ENCODE assay signal across 9 mouse cellular contexts in genomic region chr11:87974477-87975181, GRCm38 (mm10). TPM values are rescaled to one million over a fixed set of nuclear protein-coding genes. Genes with fewer than 3 reads are reported as not detected.
DNase-seq lines count a peak whose midpoint lies in the region; ATAC-seq and TF ChIP-seq lines count a peak whose summit lies in the region.
"Had no signal": no experiment of that assay in that cellular context is flagged by ENCODE, and none has a peak within 500 bp of the region (broad histone marks: within the 10 kb centered on the region; RNA-seq: fewer than 3 reads in every experiment).

No protein-coding gene starts in this region.

- H3K9ac ChIP-seq in forebrain, embryonic 15.5 days (replicated peaks), result no peak overlapping the region
- no peak overlapping the region for H3K9ac ChIP-seq in hindbrain, embryonic 12.5 days

- no peak for TF ChIP-seq POLR2A in brain, embryonic 14.5 days (IDR thresholded peaks at IDR 0.05; ENCODE audit: borderline replicate concordance, extremely low read depth, insufficient read depth, insufficient read length, poor library complexity, severe bottlenecking)

- no peaks in the 10 kb centered on the region for H3K9me3 ChIP-seq in forebrain, embryonic 15.5 days
- H3K9me3 ChIP-seq in hindbrain, embryonic 12.5 days (replicated peaks), result no peaks in the 10 kb centered on the region

- H3K4me1 ChIP-seq in forebrain, embryonic 15.5 days, result peaks cover 5% of the 10 kb centered on the region
- H3K4me1 ChIP-seq in hindbrain, embryonic 12.5 days, result peaks cover 10% of the 10 kb centered on the region

- no peak overlapping the region for H3K4me3 ChIP-seq in forebrain, embryonic 15.5 days
- no peak overlapping the region for H3K4me3 ChIP-seq in hindbrain, embryonic 12.5 days

- ATAC-seq in forebrain, embryonic 15.5 days (replicated peaks), result peak; percentile 66
- ATAC-seq in hindbrain, embryonic 12.5 days (ENCODE audit: low FRiP score), result peak; percentile 60; the same call in 1 of the 2 replicates
- ATAC-seq in erythroid progenitor cell, adult 5-6 weeks (replicated peaks; ENCODE audit: low FRiP score, poor library complexity, severe bottlenecking), result no peak

- H3K27me3 ChIP-seq in forebrain, embryonic 15.5 days, result no peaks in the 10 kb centered on the region
- H3K27me3 ChIP-seq in hindbrain, embryonic 12.5 days, result no peaks in the 10 kb centered on the region

- no peak overlapping the region for H3K27ac ChIP-seq in forebrain, embryonic 15.5 days (replicated peaks)
- H3K27ac ChIP-seq in hindbrain, embryonic 12.5 days, result no peak overlapping the region

- peaks cover 21% of the 10 kb centered on the region for H3K36me3 ChIP-seq in forebrain, embryonic 15.5 days
- peaks cover 24% of the 10 kb centered on the region for H3K36me3 ChIP-seq in hindbrain, embryonic 12.5 days

- WGBS in forebrain, embryonic 15.5 days, result 16% methylated on average over 11 of the region's 11 CpGs
- 19% methylated on average over 11 of the region's 11 CpGs for WGBS in hindbrain, embryonic 12.5 days

- H3K4me2 ChIP-seq in forebrain, embryonic 15.5 days (replicated peaks), result no peak overlapping the region
- no peak overlapping the region for H3K4me2 ChIP-seq in hindbrain, embryonic 12.5 days (replicated peaks)

- peak; percentile 75 for DNase-seq in MN1 (ENCODE audit: low spot score)
- peak; percentile 91 for DNase-seq in brain, embryonic 14.5 days (ENCODE audit: low read depth)
- peak; percentile 65 to 82 for DNase-seq in layer of hippocampus, postnatal 14 days (ENCODE audit: low spot score in 2 of 2)
- DNase-seq in lung, postnatal 25 days (ENCODE audit: low spot score), result peak; percentile 51
- DNase-seq in retina, postnatal 1 day, result peak; percentile 84

- peak; percentile 84 for TF ChIP-seq CTCF in brain, embryonic 14.5 days (IDR thresholded peaks at IDR 0.05; ENCODE audit: borderline replicate concordance, extremely low read depth, insufficient read depth, insufficient read length)

RNA-seq across cellular contexts. Expression of gene Dynll2, which starts 12.7 kb away (rescaled TPM):
- 227 and 321 TPM in 2 replicates for polyA plus RNA-seq in brain, embryonic 14.5 days (2012; rRNA removed)
- polyA plus RNA-seq in forebrain, embryonic 15.5 days (2015; fragmentation: Nextera tagmentation; extraction: Ambion mirVana), result 38.5 and 39.3 TPM in 2 replicates
- 39.9 and 44.8 TPM in 2 replicates for polyA plus RNA-seq in hindbrain, embryonic 12.5 days (2016; fragmentation: Nextera tagmentation; extraction: Ambion mirVana)
- 100 to 1,000 TPM; 406 to 432 TPM for total RNA-seq in layer of hippocampus, postnatal 14 days (2021)
- 8.4 and 10.1 TPM in 2 replicates for total RNA-seq in erythroid progenitor cell, adult 5-6 weeks (2015; ENCODE audit: low replicate concordance)
- total RNA-seq in erythroid progenitor cell, adult 5-6 weeks (2017; ENCODE audit: low replicate concordance), result 1.5 and 5.9 TPM in 2 replicates

RNA-seq across cellular contexts. Expression of gene Olfr464, which starts 53.9 kb away (rescaled TPM):
- polyA plus RNA-seq in brain, embryonic 14.5 days (2012; rRNA removed), result 0.18 TPM in 1 of 2 replicates, not detected in the other
- polyA plus RNA-seq in forebrain, embryonic 15.5 days (2015; fragmentation: Nextera tagmentation; extraction: Ambion mirVana), result not detected in 2 replicates
- polyA plus RNA-seq in hindbrain, embryonic 12.5 days (2016; fragmentation: Nextera tagmentation; extraction: Ambion mirVana), result not detected in 2 replicates
- total RNA-seq in layer of hippocampus, postnatal 14 days (2021), result not detected
- not detected in 2 replicates for total RNA-seq in erythroid progenitor cell, adult 5-6 weeks (2015; ENCODE audit: low replicate concordance)
- not detected in 2 replicates for total RNA-seq in erythroid progenitor cell, adult 5-6 weeks (2017; ENCODE audit: low replicate concordance)
- total RNA-seq: gastrocnemius, postnatal 4 days had no signal
